Mouse (Mus musculus) kidney, embryonic 14.5 days (tissue): Measurements from ENCODE around the gene Ybx2. TPM values are rescaled to one million over a fixed set of nuclear protein-coding genes. Genes with fewer than 3 reads are reported as not detected.
"Not testable (repeated sequence)": the region's sequence is repeated elsewhere in the genome, so short reads cannot be mapped to it uniquely, and the experiment has no call there.

Source experiments
- ATAC-seq: fragments of 200-750 bp; cut with Nextera tagmentation; 2 replicates; pipeline ENCODE4 v1.8.0; 2017; ENCODE audit warnings: moderate number of reproducible peaks, mild to moderate bottlenecking, moderate TSS enrichment, moderate library complexity; ENCODE audit not compliant: low FRiP score, low TSS enrichment
- H3K27ac ChIP-seq: fragments of 300-500 bp; sonication (generic); 2 replicates; pipeline ENCODE4 v1.5.1; 2014; ENCODE audit warnings: low read depth, mild to moderate bottlenecking, low read length, moderate library complexity, mixed read lengths
- H3K27me3 ChIP-seq: fragments of 300-500 bp; sonication (generic); 2 replicates; pipeline ENCODE4 v1.6.1; 2014; ENCODE audit warnings: mild to moderate bottlenecking, low read length; ENCODE audit not compliant: control insufficient read depth, insufficient read depth
- H3K36me3 ChIP-seq: fragments of 300-500 bp; sonication (generic); 2 replicates; pipeline ENCODE4 v1.6.1; 2014; ENCODE audit warnings: low read length, mixed read lengths; ENCODE audit not compliant: control insufficient read depth, insufficient read depth
- H3K4me1 ChIP-seq: fragments of 300-500 bp; sonication (generic); 2 replicates; pipeline ENCODE4 v1.6.1; 2014; ENCODE audit warnings: low read length, mixed read lengths; ENCODE audit not compliant: control insufficient read depth, insufficient read depth
- H3K4me2 ChIP-seq: fragments of 300-500 bp; sonication (generic); replicated peaks from 2 replicates; pipeline ENCODE4 v1.6.1; 2014; ENCODE audit warnings: low read depth, mild to moderate bottlenecking, low read length
- H3K4me3 ChIP-seq: fragments of 300-500 bp; sonication (generic); 2 replicates; pipeline ENCODE4 v1.5.1; 2014; ENCODE audit warnings: mild to moderate bottlenecking, low read length
- H3K9ac ChIP-seq: fragments of 300-500 bp; sonication (generic); 2 replicates; pipeline ENCODE4 v1.6.1; 2014; ENCODE audit warnings: low read depth, mild to moderate bottlenecking, low read length, moderate library complexity
- H3K9me3 ChIP-seq: fragments of 300-500 bp; sonication (generic); 2 replicates; pipeline ENCODE4 v1.6.1; 2016; ENCODE audit warnings: low read length; ENCODE audit not compliant: control insufficient read depth
- WGBS: fragments of 180-500 bp; shearing (Covaris S2); extraction: QIAGEN DNeasy Blood & Tissue Kit; methylation state at CpG from one replicate; pipeline ENCODE4 v1.1.7; 2014; 5-methylcytosine and 5-hydroxymethylcytosine counted together
- polyA plus RNA-seq: library from polyadenylated mRNA; unstranded; fragments of >200 nt; fragmentation: Nextera tagmentation; extraction: Ambion mirVana; gene quantifications from 2 replicates; pipeline ENCODE4 v1.2.1, GENCODE M21; 2014

Gene Ybx2
- polyA plus RNA-seq, 1 experiment from 2014 or later, result 10.1 TPM

- ATAC-seq, result no peak
Measured at GRCm38 (mm10) chr11:69929712-69930111, 5.9 kb upstream of the Ybx2 start.

GRCm38 (mm10) chr11:69930176-69930575, 5.4 kb upstream of the Ybx2 start:
- not testable (repeated sequence) for H3K27ac ChIP-seq, H3K4me2 ChIP-seq, H3K9me3 ChIP-seq, H3K27me3 ChIP-seq, H3K36me3 ChIP-seq, H3K9ac ChIP-seq, H3K4me1 ChIP-seq, ATAC-seq, H3K4me3 ChIP-seq
- 89% methylated on average over 8 of the region's 8 CpGs for WGBS

More at GRCm38 (mm10) chr11:69929712-69930111, 5.9 kb upstream of the Ybx2 start:
- 82% methylated on average over 4 of the region's 4 CpGs for WGBS
- Histone ChIP-seq H3K4me2 (no peak overlapping the region), H3K9ac (no peak overlapping the region), H3K9me3 (no peaks in the 10 kb centered on the region), H3K4me3 (no peak overlapping the region), H3K36me3 (no peaks in the 10 kb centered on the region), H3K4me1 (peaks cover 5% of the 10 kb centered on the region; the same call in 1 of the 2 replicates), H3K27ac (no peak overlapping the region), H3K27me3 (no peaks in the 10 kb centered on the region)

GRCm38 (mm10) chr11:69930967-69931537, 4.5 kb upstream of the Ybx2 start:
- WGBS, result 67% methylated on average over 3 of the region's 3 CpGs
- peaks cover 3% of the 10 kb centered on the region; the same call in 1 of the 2 replicates for H3K27me3 ChIP-seq
- H3K9ac ChIP-seq, result no peak overlapping the region
- no peaks in the 10 kb centered on the region for H3K9me3 ChIP-seq
- ATAC-seq, result no peak
- no peak overlapping the region for H3K4me2 ChIP-seq
- no peak overlapping the region for H3K4me3 ChIP-seq
- no peak overlapping the region for H3K27ac ChIP-seq
- H3K36me3 ChIP-seq, result no peaks in the 10 kb centered on the region
- H3K4me1 ChIP-seq, result peaks cover 9% of the 10 kb centered on the region

GRCm38 (mm10) chr11:69931769-69932168, 3.8 kb upstream of the Ybx2 start:
- Histone ChIP-seq H3K9ac (no peak overlapping the region), H3K4me3 (no peak overlapping the region), H3K36me3 (no peaks in the 10 kb centered on the region), H3K27me3 (peaks cover 6% of the 10 kb centered on the region; the same call in 1 of the 2 replicates), H3K4me2 (no peak overlapping the region), H3K27ac (no peak overlapping the region), H3K9me3 (no peaks in the 10 kb centered on the region), H3K4me1 (peaks cover 9% of the 10 kb centered on the region)
- 80% methylated on average over 8 of the region's 8 CpGs for WGBS
- ATAC-seq, result no peak

- H3K9me3 ChIP-seq, result no peaks in the 10 kb centered on the region
- no peak overlapping the region for H3K4me3 ChIP-seq
- ATAC-seq, result no peak
- no peaks in the 10 kb centered on the region for H3K36me3 ChIP-seq
- H3K4me2 ChIP-seq, result no peak overlapping the region
- no peak overlapping the region for H3K9ac ChIP-seq
- H3K4me1 ChIP-seq, result peaks cover 12% of the 10 kb centered on the region
- H3K27me3 ChIP-seq, result peaks cover 6% of the 10 kb centered on the region; the same call in 1 of the 2 replicates
- H3K27ac ChIP-seq, result no peak overlapping the region
- WGBS, result 52% methylated on average over 3 of the region's 3 CpGs
Measured at GRCm38 (mm10) chr11:69932254-69932653, 3.3 kb upstream of the Ybx2 start.

GRCm38 (mm10) chr11:69933066-69933465, 2.5 kb upstream of the Ybx2 start:
- WGBS, result 74% methylated on average over 4 of the region's 4 CpGs
- H3K9me3 ChIP-seq, result no peaks in the 10 kb centered on the region
- H3K4me1 ChIP-seq, result peaks cover 13% of the 10 kb centered on the region
- no peak for ATAC-seq
- H3K4me2 ChIP-seq, result no peak overlapping the region
- H3K4me3 ChIP-seq, result no peak overlapping the region
- no peaks in the 10 kb centered on the region for H3K36me3 ChIP-seq
- no peak overlapping the region for H3K27ac ChIP-seq
- no peak overlapping the region for H3K9ac ChIP-seq
- peaks cover 9% of the 10 kb centered on the region; the same call in 1 of the 2 replicates for H3K27me3 ChIP-seq

- no peak overlapping the region for H3K9ac ChIP-seq
- peaks cover 9% of the 10 kb centered on the region; the same call in 1 of the 2 replicates for H3K27me3 ChIP-seq
- no peaks in the 10 kb centered on the region for H3K9me3 ChIP-seq
- H3K4me2 ChIP-seq, result peak overlapping the region; percentile 38
- no peak overlapping the region for H3K27ac ChIP-seq
- H3K36me3 ChIP-seq, result no peaks in the 10 kb centered on the region
- peaks cover 13% of the 10 kb centered on the region for H3K4me1 ChIP-seq
- peak; percentile 53 for ATAC-seq
- under 1% methylated on average over 18 of the region's 18 CpGs for WGBS
- H3K4me3 ChIP-seq, result peak overlapping the region; percentile 11; the same call in 1 of the 2 replicates
Measured at GRCm38 (mm10) chr11:69934169-69934568, 1.4 kb upstream of the Ybx2 start.

- H3K9me3 ChIP-seq, result no peaks in the 10 kb centered on the region
- peaks cover 13% of the 10 kb centered on the region for H3K4me1 ChIP-seq
Measured at GRCm38 (mm10) chr11:69934681-69935080, 915 bp upstream of the Ybx2 start.

GRCm38 (mm10) chr11:69936156-69936555, 560 bp downstream of the Ybx2 start:
- ATAC-seq, result peak; percentile 16; the same call in 1 of the 2 replicates
- peaks cover 9% of the 10 kb centered on the region; the same call in 1 of the 2 replicates for H3K27me3 ChIP-seq
- H3K36me3 ChIP-seq, result no peaks in the 10 kb centered on the region
- H3K4me2 ChIP-seq, result peak overlapping the region; percentile 100
- H3K27ac ChIP-seq, result peak overlapping the region; percentile 11; the same call in 1 of the 2 replicates
- H3K9me3 ChIP-seq, result no peaks in the 10 kb centered on the region
- H3K9ac ChIP-seq, result peak overlapping the region; percentile 66
- H3K4me1 ChIP-seq, result peaks cover 13% of the 10 kb centered on the region
- H3K4me3 ChIP-seq, result peak overlapping the region; percentile 56
- 2% methylated on average over 30 of the region's 30 CpGs for WGBS

More at GRCm38 (mm10) chr11:69934681-69935080, 915 bp upstream of the Ybx2 start:
- H3K27ac ChIP-seq, result no peak overlapping the region
- H3K4me2 ChIP-seq, result peak overlapping the region; percentile 100; the same call in 1 of the 2 replicates
- no peak for ATAC-seq
- H3K36me3 ChIP-seq, result no peaks in the 10 kb centered on the region
- no peak overlapping the region for H3K9ac ChIP-seq
- WGBS, result 16% methylated on average over 6 of the region's 6 CpGs
- peak overlapping the region; percentile 56 for H3K4me3 ChIP-seq
- H3K27me3 ChIP-seq, result peaks cover 9% of the 10 kb centered on the region; the same call in 1 of the 2 replicates
